Mouse (Mus musculus): ENCODE measurements at regions not wholly inside any gene's neighbourhood (a gene's known extent, or its start where the extent isn't known, plus 50 kb on each side); places are given as distances from the start of the nearest gene placed in this dataset.

GRCm38 (mm10) chr9:94426740-94427139 lies 111.1 kb downstream of the 1190002N15Rik start:
- TF ChIP-seq CTCF (IDR thresholded peaks at IDR 0.05; ENCODE audit: borderline replicate concordance, insufficient read depth, low read depth, low read length) (no peak), POLR2A (IDR thresholded peaks at IDR 0.05; ENCODE audit: borderline replicate concordance, insufficient read depth, low read length) (no peak)

Measured in cerebellum, adult 2 months (tissue).